Mouse (Mus musculus): ENCODE data around the gene Adamts2.

Adamts2 gene

DNA sequence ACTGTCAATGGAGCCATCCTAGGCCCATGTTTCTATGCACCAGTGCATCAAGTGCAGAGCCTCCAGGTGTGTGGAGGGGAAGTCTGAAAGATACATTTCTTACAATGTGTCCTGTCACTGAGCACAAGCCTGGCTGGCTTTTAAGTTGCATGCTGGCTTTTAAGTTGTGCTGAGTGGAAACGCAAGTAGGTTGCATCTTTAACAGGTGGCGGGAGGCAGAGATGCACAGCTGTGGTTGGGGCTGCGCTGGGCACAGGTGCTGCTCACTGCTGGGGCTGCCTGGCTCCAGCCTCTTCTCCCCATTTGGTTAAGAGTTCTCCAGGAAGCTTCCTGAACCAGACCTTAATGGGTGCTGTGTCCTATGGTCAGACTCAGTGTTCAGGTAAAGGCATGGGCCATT, 21.9 kb downstream of the Adamts2 start:
- no peak for DNase-seq (ENCODE audit: low spot score)

DNA sequence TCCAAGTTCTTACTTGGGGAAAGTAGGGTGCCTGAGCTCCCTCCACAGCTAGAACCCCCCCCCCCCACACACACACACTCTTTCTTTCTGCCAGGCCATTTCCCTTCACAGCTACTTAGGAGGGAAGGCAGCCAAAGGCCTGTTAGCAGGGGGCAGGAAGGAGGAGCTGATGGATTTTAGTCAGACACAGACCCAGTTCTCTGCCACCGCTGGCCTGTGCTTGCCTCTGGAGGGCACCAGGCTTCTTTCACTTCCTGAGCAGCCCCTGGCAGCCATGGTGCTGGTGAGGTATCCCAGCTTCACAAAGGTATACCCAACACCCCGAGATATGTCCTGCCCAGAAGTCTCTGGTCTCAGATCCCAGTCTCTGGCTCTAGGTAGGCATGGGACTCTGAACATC, 22.4 kb downstream of the Adamts2 start:
- no peak for DNase-seq (ENCODE audit: low spot score)

DNA sequence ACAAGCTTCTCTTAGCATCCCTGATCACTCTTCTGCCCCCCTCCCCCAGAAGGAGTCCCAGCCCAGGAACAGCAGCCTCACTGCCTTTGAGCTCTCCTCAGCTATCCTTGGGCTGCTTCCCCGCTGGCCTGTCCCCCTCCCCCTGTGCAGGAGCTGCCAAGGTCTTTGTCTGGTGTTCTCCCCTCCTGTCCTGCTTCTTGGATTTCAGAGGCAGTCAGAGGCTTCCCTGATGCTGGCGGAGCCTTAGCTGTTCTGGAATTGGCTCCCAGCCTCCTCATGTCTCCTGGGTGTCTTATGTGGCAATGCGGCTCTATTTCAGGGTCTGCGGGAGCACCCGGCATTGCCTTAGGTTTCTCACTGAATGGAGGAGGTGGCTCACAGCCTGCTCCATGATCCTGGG, 22.8 kb downstream of the Adamts2 start:
- no peak for DNase-seq (ENCODE audit: low spot score)

DNA sequence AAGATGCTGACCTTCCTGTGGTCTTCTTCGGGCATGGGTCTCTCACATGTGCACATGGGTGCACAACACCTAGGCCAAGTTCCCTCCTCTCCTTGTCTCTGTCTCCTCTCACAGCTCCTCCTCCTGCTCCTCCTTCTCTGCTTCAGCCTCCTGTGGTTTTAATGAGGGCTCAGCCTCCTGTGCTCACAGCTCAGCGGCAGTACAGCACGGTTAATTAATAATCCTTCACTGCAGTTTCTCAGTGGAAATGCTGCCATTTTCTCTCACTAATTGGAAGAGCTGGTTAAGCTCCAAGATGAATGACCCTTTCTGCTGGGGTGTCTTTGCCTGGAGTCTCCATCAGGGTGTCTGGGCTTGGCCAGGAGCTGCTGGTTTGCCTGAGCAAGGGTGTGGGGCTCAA, 27.0 kb downstream of the Adamts2 start:
- DNase-seq (ENCODE audit: low spot score): no peak

DNA sequence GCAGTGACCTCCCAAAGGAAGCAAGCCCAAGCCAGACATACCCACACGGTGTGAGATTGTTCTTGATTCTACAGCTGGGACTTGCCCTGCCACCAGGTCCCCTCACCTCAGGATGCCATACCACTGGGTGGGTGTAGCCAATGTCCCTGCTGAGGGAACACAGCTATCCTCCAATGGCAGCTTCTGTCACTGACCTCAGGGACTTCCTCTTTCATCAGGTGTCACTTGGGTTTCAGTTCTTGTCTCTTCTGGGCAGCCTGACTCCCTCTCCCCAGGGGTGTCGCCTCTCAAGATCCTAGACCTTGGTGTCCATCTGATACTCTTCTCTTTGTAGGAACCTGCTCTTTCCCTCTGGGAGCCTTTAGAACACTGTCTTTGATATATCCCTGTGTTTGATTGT, 28.6 kb downstream of the Adamts2 start:
- DNase-seq (ENCODE audit: low spot score): no peak

DNA sequence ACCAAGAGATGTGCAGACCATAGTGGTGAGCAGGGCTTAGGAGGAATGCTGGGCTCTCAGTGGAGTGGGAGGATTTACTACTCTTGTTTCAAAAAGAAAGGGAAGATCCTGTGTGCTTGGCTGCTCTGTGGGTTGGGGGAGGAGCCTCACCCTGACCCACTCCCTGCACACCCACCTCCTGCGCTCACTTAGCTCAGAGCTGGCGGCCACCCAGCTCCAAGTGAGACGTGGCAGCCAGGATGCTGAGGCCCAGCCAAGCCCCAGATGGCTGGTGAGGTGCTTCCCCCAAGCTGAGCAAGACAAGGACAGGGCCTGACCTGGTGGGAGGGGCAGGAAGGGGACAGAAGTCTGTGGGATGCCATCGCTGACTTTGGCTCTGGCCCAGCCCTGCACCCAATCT, 30.4 kb downstream of the Adamts2 start:
- DNase-seq (ENCODE audit: low spot score): no peak

DNA sequence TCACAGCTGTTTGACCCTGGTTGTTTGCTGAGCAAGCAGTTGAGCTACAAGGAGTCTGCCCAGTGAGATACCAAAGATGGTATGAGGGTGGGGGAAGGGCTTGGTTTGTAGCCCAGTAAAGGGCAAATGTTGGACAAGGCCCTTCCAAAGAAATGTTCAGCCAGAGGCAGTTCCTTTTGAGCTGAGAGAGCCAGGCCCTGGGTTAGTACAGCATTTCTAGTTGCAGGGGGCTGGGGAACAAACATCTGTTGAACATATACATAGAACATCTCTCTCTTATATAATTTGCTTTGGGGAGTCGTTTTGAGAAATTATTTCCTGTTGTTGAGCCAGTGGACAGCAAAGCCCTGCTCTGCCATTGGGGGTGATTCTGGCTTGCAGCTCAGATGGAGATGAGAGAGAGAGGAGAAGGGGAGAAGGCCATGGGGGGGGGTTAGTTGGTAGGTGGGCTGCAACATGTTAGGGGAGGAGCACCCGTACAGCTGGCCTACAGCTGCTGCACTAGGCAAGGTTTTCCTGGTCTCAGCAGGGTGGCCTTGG, 33.2 kb downstream of the Adamts2 start:
- DNase-seq (ENCODE audit: low spot score): no peak

DNA sequence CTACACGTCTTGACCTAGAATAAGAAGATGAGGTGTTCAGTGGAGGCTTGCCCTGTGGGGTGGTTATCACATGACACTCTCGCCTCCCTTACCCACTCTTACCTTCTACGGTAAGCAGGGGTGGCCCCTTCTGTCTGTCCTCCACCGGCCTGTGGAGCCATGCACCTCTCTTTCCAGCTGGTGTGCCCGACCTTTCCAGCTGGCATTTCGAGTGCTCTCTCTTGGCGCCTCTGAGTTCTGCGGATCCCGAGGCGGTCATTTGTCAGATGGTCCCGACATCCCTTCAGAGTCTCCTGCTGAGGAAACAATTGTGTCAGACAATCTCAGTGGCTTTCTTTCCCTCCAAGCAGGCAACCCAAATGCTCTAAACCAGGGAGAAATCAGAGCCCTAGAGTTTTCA, 35.1 kb downstream of the Adamts2 start:
- DNase-seq (ENCODE audit: low spot score): no peak

DNA sequence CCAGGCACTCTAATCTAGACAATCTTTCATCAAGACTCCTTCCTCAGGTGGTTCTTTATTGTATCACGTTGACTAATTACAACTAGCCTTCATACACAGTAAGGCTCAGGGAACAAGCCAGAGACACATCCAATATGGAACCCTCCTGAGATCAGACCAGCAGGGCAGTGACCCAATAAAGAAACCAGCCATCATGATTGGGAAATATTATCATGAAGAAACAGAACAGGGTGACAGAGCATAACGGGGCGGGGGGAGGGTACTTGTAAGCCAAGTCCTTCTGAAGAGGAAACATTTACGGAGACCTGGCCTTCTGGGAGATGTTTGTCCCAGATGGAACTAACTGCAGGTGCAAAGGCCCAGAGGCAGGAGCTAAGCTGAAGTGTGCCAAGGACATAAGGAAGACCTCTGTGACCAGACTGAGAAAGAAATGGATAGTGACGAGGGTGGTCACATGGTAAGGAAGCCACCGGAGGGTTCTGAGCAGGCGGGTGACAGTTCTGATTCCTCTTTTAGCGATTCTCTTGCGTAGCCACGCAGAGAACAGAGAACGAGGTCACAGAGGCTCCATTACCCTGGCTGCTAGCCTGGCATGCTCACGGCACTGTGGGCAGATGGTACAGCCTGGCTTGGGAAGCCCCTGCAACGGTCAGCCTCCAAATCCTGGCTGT, 36.4 kb downstream of the Adamts2 start:
- DNase-seq (ENCODE audit: low spot score): no peak

DNA sequence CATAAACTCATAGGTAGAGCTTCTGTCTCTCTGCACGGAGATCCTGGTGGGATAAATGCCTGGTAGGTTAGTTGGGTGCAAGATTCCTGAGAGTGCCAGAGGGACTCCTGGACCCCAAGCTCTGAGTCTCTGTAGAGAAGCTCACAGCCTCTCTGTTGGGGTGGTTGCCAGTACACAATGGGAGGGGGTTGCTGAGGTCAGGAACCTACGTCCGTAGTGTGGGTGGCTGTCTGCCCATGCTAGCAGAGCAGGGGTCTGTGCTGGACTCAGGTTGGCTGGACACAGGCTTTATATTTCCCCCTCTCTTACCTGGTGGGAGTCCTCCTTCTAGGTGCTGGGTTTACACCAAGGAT, 37.0 kb downstream of the Adamts2 start:
- DNase-seq (ENCODE audit: low spot score): no peak

DNA sequence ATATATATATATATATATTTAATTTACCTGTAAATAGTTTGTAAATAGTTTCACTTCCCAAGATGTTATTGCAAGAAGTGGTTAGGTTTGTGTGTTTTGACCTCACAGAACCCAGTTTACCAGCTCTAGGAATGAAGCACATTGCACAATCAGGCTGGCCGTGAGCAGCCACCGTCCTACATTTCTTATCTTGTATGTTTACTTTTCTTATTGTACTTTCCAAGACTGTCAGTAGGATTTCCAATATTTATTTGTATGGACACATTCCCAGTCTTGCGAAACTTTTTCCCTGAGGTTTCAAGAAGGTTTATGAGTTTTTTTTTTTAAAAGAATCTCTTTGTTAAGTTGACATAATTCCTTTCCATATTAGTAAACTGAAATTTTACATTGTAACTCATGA, 40.7 kb downstream of the Adamts2 start:
- no peak for DNase-seq (ENCODE audit: low spot score)

DNA sequence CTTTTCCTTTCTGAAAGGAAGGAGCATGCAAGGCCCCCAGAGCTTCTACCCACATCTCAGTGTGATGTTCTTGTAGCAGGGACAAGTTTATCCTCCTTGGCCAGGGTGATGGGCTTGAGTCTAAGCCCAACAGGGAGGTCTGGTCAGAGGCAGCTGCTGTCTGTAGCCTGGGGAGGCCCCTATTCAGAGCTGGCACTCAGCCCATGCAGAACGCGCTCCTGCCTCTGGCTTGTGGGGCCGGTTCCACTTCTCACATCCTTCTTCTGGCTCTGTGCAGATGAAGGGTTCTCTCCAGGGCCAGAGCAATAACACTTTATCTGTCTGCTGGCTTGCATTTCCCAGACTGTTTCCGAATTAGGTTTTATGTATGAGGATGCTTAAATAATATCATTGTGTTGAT, 44.3 kb downstream of the Adamts2 start:
- no peak for DNase-seq (ENCODE audit: low spot score)

DNA sequence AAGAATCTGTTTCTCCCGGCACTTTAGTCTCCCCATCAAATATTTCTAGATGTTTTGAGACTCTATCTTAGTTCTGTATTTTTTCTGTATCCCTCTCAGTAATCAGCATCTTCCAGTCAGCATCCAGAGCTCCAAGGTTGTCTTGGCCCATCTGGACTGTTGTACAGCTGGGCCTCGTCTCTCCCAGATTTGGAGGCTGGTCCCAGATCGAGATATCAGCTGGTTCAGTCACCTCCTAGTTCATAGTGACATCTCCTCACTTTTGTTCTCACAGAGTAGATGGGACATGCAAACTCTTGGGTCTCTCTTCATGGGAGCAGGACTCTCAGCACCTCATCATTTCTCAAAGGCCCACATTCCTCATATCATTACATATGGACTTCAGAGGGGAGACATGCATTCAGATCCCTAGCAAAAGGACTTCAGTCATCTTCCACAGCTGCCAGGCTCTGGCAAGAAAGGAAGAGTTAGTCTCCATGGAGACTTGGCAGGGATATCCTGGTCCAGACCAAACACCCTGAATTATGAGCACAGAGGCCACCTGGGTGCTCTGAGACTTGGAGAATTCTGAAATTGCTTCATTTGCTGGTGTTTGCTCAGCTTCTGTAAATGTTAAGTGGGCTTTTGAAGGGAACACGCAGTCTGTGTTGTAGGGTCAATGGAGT, 46.4 kb downstream of the Adamts2 start:
- no peak for DNase-seq (ENCODE audit: low spot score)

DNA sequence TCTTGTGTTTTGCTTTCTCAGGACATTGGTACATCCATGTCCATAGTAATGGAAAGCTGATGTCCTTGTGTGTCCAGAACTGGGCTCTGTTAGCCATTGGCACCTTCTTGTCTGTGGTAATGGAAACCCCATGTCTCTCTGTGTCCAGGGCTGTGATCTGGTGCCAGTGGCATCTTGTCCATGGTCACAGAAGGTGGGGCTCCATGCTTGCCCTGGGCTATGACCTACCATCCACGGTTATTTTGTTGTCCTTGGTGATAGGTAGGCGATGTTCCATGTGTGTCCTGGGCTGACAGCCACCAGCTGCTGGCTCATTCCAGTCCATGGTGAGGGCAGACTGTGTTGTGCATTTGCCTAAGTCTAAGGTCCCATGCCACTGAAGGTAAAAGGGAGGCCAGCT, 48.2 kb downstream of the Adamts2 start:
- no peak for DNase-seq (ENCODE audit: low spot score)

DNA sequence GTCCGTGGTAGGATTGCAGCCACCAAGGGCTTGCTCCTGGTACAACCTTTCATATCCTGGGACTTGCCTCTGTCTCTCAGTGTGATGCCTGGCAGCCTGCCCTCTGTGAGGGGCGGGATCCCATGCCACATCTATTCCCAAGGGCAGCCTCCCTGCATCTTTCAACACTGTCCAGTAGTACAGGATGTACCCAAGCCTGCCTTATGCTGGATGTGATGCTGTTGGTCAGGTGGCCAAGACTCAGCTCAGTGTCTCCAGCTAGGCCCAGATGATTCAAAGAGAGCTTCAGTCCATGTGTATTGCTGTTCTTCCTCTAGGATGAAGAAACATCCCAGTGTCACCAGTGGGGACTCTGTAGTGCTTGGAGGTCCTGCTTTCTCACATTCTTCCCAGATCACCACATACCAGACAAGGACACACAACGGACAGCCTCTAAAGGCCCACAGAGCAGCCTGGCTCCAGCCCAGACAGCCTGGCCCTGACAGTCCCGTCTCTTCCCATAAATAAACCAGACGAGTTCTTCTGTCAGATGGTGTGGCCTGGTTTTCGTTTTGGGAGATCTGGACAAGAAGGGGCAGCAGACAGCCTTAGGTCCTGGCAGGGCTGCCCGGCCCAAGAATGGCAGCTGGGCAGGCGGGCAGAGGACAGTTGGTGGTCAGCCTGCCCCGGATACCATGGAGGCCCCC, 52.0 kb downstream of the Adamts2 start:
- DNase-seq (ENCODE audit: low spot score): peak; percentile 29

DNA sequence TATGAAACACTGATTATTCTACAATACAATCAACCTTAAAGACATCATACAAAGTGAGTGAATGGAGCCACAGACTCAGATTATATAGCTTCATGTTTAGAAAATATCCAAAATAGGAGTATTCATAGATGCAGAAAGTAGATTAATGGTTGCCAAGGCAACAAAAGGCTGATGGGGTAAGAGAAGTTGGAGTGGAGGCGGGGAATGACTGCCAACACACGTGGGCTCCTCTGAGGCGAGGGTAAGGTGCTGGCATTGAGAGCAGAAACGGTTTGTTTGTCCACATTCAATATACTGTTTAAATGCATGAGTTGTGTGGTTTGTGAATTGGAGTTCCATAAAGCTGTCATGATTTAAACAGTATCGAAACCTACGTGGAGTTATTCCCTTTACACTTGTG, 56.9 kb downstream of the Adamts2 start:
- no peak for DNase-seq (ENCODE audit: low spot score)

DNA sequence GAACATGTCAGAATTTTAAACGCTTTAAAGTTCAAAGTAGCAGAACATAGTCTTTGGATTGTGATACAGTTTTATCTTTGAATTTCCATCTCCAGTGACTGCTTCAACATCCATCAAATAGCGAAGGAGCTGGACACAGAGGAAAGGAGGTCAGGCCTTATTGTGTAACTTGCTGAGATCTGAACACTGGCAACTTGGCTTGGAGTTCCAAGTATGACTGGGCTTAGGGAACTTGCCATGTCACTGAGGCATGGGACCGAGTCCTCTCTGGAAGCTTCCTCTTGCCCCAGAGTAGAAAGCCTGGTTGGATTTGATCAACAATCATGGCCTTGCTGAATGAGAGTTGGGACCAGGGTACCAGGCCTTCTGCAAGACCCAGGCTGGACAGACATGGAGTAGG, 60.3 kb downstream of the Adamts2 start:
- DNase-seq (ENCODE audit: low spot score): no peak

DNA sequence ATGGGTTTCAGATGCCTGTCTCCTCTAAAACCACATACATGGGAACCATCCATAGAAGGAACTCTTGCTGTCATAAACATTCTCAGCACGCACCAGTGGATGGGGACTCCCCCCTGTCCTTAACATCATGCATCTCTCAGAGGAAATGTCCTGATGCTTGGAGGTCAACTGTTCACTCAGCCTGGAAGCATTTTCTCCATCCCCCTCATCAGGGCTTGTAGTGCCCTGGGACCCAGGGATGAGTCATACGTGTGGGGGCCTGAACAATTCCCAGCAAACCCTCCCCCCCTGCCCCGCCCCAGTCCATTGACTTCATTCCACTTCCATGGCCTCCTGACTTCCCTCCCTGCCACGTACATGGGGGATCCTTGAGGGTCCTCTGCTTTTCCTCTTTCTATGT, 62.9 kb downstream of the Adamts2 start:
- DNase-seq (ENCODE audit: low spot score): no peak

DNA sequence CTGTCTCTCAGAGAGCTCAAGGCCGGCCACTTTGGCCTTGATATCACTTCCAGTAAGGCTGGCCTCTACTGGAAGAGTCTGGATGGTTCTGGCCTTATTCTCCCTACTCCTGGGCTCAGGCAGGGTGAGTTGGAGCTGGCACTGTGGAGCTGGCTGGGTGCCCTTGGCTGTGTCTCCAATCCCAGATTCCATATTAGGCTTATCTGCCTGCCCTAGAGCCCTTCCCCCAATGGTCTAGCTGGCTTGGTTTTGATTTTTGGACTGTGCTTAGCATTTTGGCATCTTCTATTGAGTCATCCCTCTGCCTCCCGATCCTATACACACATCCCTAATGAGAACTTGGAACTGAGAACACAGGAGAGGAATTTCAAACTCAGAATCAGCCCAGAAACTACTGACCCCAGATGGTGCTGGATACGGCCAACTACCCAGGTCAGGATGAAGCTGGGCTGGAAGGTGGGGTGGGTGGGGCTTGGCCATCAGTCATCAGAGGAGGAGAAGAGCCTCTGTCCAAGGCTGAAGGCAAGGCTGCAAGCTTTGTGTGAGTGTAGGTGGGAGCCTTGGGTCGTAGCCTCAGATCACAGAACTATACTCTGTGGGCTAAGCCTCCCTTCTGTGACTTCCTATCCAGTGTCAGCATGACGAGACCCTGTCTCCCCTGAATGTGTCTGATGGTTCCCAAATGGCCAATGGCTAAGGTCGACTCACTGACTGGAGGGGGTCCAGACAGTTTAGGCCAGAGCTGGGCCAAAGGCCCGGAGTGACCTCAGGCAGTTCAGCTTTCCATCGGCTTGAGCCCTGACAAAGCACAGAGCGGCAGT, 67.9 kb downstream of the Adamts2 start:
- no peak for DNase-seq (ENCODE audit: low spot score)

DNA sequence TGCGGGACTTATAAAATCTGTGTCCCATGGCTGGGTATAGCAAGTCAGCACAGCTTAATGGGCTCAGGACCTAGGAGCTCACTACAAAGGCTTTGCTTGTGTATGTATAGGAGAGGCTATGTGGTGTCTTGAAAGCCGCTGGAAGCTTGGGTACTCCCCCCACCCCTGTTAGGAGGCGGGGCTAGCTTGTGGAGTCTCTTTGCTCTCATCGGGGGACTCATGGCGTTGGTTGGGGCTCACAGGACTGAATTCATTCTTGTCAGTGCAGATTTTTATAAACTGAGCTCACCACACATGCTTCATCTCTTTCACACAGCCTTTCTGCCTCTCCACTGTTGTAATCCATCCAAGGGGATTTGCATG, 68.5 kb downstream of the Adamts2 start:
- DNase-seq (ENCODE audit: low spot score): no peak

DNA sequence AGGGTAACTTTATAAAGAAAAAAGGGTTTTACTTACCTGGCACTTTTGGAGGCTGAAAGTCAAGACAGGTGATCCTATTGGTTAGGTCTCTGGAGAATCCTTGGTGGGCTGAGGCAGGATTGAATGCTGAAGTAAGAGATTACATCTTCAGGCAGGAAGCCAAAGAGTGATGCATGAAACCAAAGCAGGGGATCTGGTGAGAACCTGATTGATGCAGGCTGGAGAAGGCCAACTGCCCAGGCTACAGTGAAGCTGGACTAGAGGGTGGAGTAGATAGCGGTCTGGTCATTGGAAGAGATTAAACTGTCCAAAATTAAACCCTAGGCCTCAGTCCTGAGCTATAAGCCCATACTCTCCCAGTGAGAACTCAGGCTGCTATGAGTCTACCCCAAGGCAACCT, 69.0 kb downstream of the Adamts2 start:
- DNase-seq (ENCODE audit: low spot score): no peak

DNA sequence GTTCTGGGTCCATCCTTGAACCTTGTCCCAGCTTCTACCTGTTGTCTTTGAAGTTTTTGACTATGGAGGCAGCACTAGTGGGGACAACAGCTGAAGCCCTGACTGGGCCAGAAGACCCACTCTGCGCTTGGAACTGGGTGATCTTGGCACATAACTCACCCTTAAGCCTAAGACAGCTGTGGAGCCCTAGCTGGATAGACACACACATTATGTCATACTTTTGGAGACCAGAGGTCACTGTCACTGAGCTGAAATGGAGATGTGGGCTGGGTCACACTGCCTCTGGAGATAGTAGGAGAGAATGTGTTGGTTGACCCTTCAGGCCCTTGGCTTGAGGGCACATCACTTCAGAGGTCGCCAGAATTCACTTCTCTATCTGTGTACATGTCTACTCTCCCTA, 69.5 kb downstream of the Adamts2 start:
- DNase-seq (ENCODE audit: low spot score): no peak
